ENCODE assay signal across 9 mouse cellular contexts in the genomic region with DNA sequence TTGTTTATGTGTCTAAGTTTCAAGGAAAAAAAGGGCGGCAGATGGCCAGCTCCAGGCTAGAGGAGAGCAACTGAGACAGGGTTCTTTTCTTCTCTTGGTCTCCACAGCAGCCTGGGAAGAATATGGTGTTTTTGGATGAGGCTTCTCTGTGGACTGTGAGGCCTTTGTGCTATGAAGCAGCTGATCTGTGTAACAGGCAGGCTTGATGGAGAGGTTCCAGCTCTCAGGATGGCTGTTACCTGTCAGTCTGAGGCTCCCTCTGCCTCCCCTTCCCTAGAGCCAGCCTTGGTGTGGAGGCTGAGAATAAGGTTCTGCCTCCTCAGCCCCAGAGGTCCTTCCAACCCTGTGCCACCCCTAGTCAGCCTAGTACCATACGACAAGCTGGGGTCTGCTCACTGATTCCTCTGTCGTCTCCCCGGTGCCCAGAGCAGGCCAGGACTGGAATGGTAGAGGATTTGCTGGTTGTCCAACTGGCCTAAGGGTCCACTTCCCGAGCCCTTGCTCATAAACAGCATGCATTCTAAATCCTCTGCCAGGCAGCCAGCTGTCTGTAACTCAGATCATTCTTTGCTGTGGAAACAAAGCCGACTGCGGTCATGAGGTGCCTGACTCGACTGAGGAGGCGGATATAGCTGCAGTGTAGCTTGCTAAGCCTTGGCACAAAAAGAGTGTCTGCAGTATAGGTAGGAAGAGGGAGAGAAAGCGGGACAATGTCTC.
DNase-seq lines count a peak whose midpoint lies in the region; ATAC-seq and TF ChIP-seq lines count a peak whose summit lies in the region.
"Had no signal": no experiment of that assay in that cellular context is flagged by ENCODE, and none has a peak within 500 bp of the region (broad histone marks: within the 10 kb centered on the region; RNA-seq: fewer than 3 reads in every experiment).

No protein-coding gene starts in this region.

- no peak for TF ChIP-seq CTCF in embryonic fibroblast, embryonic 13.5 days (IDR thresholded peaks at IDR 0.05; ENCODE audit: borderline replicate concordance, insufficient read depth, low read length)
- no peak for TF ChIP-seq CTCF in midbrain, postnatal 0 days (IDR thresholded peaks at IDR 0.05)
- no peak for TF ChIP-seq CTCF in heart, adult 2 months (IDR thresholded peaks at IDR 0.05)

- H3K4me2 ChIP-seq in intestine, embryonic 14.5 days (ENCODE audit: low read length): no peak overlapping the region
- no peak overlapping the region for H3K4me2 ChIP-seq in midbrain, postnatal 0 days (ENCODE audit: low read depth, low read length, poor library complexity, severe bottlenecking)

- no peak for TF ChIP-seq EP300 in heart, adult 2 months (IDR thresholded peaks at IDR 0.05; ENCODE audit: insufficient read depth, low read depth, low read length)

- intact Hi-C loops in heart, adult 2 months (cut with DNase I): no loop called here

- TF ChIP-seq POLR2A in embryonic fibroblast, embryonic 13.5 days (IDR thresholded peaks at IDR 0.05; ENCODE audit: low read depth, low read length): no peak
- TF ChIP-seq POLR2A in heart, adult 2 months (IDR thresholded peaks at IDR 0.05; ENCODE audit: insufficient read depth, low read depth, low read length): no peak

- peaks cover 34% of the 10 kb centered on the region for H3K4me1 ChIP-seq in heart, embryonic 10.5 days
- H3K4me1 ChIP-seq in embryonic fibroblast, embryonic 13.5 days (ENCODE audit: control insufficient read depth, insufficient read depth, low read length): peaks cover 4% of the 10 kb centered on the region; the same call in 1 of the 2 replicates
- peaks cover 15% of the 10 kb centered on the region for H3K4me1 ChIP-seq in intestine, embryonic 14.5 days (replicated peaks; ENCODE audit: control insufficient read depth, insufficient read depth, low read length)
- H3K4me1 ChIP-seq in midbrain, postnatal 0 days (ENCODE audit: insufficient read depth, low read length): peaks cover 9% of the 10 kb centered on the region; the same call in 1 of the 2 replicates
- H3K4me1 ChIP-seq in heart, adult 2 months (ENCODE audit: control insufficient read depth, insufficient read depth, low read length): no peaks in the 10 kb centered on the region; the same call in 1 of the 2 replicates

- DNase-seq in heart, adult 11 months: peak; percentile 90
- DNase-seq in heart, embryonic 10.5 days (ENCODE audit: low spot score): no peak
- no peak for DNase-seq in intestine, embryonic 14.5 days (ENCODE audit: low spot score)
- peak; percentile 67 for DNase-seq in midbrain, postnatal 0 days (ENCODE audit: low spot score)
- DNase-seq in kidney, postnatal 10 days: no peak
- DNase-seq in heart, adult 2 months: no peak
- DNase-seq in adrenal gland, postnatal 36 days: no peak
- DNase-seq: kidney, adult 11 months had no signal

- H3K27me3 ChIP-seq in heart, embryonic 10.5 days (ENCODE audit: insufficient read depth, poor library complexity, severe bottlenecking): no peaks in the 10 kb centered on the region
- no peaks in the 10 kb centered on the region for H3K27me3 ChIP-seq in intestine, embryonic 14.5 days (replicated peaks; ENCODE audit: control insufficient read depth, insufficient read depth, low read length)
- no peaks in the 10 kb centered on the region for H3K27me3 ChIP-seq in midbrain, postnatal 0 days (ENCODE audit: insufficient read depth, low read length)
- H3K27me3 ChIP-seq in heart, adult 2 months (ENCODE audit: control insufficient read depth, insufficient read depth, low read length): no peaks in the 10 kb centered on the region

- H3K4me3 ChIP-seq in heart, embryonic 10.5 days: no peak overlapping the region
- H3K4me3 ChIP-seq in embryonic fibroblast, embryonic 13.5 days (ENCODE audit: insufficient read depth, low read length): no peak overlapping the region
- H3K4me3 ChIP-seq in intestine, embryonic 14.5 days (ENCODE audit: low read depth, low read length): no peak overlapping the region
- no peak overlapping the region for H3K4me3 ChIP-seq in midbrain, postnatal 0 days (ENCODE audit: low read depth, low read length)
- H3K4me3 ChIP-seq in heart, adult 2 months: no peak overlapping the region

- H3K79me2 ChIP-seq in heart, adult 2 months (replicated peaks; ENCODE audit: control insufficient read depth, insufficient read depth, low read length): no peaks in the 10 kb centered on the region

- no peak for ATAC-seq in intestine, embryonic 14.5 days (replicated peaks; ENCODE audit: low FRiP score, low TSS enrichment, low read depth)
- peak; percentile 61 for ATAC-seq in midbrain, postnatal 0 days (ENCODE audit: low FRiP score)

- H3K36me3 ChIP-seq in heart, embryonic 10.5 days: no peaks in the 10 kb centered on the region
- H3K36me3 ChIP-seq in intestine, embryonic 14.5 days (ENCODE audit: control insufficient read depth, insufficient read depth, low read length): no peaks in the 10 kb centered on the region
- H3K36me3 ChIP-seq in midbrain, postnatal 0 days (ENCODE audit: insufficient read depth, low read length): no peaks in the 10 kb centered on the region
- H3K36me3 ChIP-seq in heart, adult 2 months (ENCODE audit: control insufficient read depth, insufficient read depth, low read length): no peaks in the 10 kb centered on the region

- 82% methylated on average over 10 of the region's 10 CpGs for WGBS in heart, embryonic 10.5 days
- WGBS in intestine, embryonic 14.5 days: 66% methylated on average over 10 of the region's 10 CpGs
- WGBS in midbrain, postnatal 0 days: 39% methylated on average over 10 of the region's 10 CpGs
- WGBS in heart, adult 2 months: 79% methylated on average over 10 of the region's 10 CpGs

- H3K9me3 ChIP-seq in heart, embryonic 10.5 days: no peaks in the 10 kb centered on the region
- no peaks in the 10 kb centered on the region for H3K9me3 ChIP-seq in intestine, embryonic 14.5 days (ENCODE audit: control insufficient read depth, low read length)
- H3K9me3 ChIP-seq in midbrain, postnatal 0 days (ENCODE audit: low read length): no peaks in the 10 kb centered on the region

- H3K27ac ChIP-seq in heart, embryonic 10.5 days: no peak overlapping the region
- peak overlapping the region; percentile 49 for H3K27ac ChIP-seq in embryonic fibroblast, embryonic 13.5 days (ENCODE audit: insufficient read depth, low read length)
- H3K27ac ChIP-seq in intestine, embryonic 14.5 days (ENCODE audit: low read depth): peak overlapping the region; percentile 35; the same call in 1 of the 2 replicates
- no peak overlapping the region for H3K27ac ChIP-seq in midbrain, postnatal 0 days (ENCODE audit: low read depth, low read length)
- H3K27ac ChIP-seq in heart, adult 2 months: no peak overlapping the region

- no peak overlapping the region for H3K9ac ChIP-seq in intestine, embryonic 14.5 days (ENCODE audit: low read length)
- no peak overlapping the region for H3K9ac ChIP-seq in midbrain, postnatal 0 days (replicated peaks; ENCODE audit: low read length, poor library complexity, severe bottlenecking)
- no peak overlapping the region for H3K9ac ChIP-seq in heart, adult 2 months (ENCODE audit: low read depth, low read length)

Comparison
In these comparisons a context has a peak if more than half of its experiments do, and no peak if none do; other contexts are left out.
1. DNase-seq: peak in heart, adult 11 months (single experiment) and midbrain, postnatal 0 days (single experiment); none in heart, embryonic 10.5 days (single experiment), intestine, embryonic 14.5 days (single experiment), kidney, postnatal 10 days (single experiment), heart, adult 2 months (0 of 2) and adrenal gland, postnatal 36 days (0 of 2).
2. H3K27ac ChIP-seq: peak in embryonic fibroblast, embryonic 13.5 days (single experiment) and intestine, embryonic 14.5 days (single experiment); none in heart, embryonic 10.5 days (single experiment), midbrain, postnatal 0 days (single experiment) and heart, adult 2 months (single experiment).